Mouse (Mus musculus) heart, postnatal 25 days (tissue): Measurements from ENCODE around the gene Slc26a9. TPM values are rescaled to one million over a fixed set of nuclear protein-coding genes. Genes with fewer than 3 reads are reported as not detected.

ENCODE experiments used
- DNase-seq: peaks from one replicate; pipeline ENCODE4 v3.0.0; 2022; ENCODE audit warnings: low spot score
- intact Hi-C: fragments of 180-260 bp; cut with DNase I; formaldehyde crosslinking; loops from one replicate; pipeline ENCODE4 v1.15.1; 2025
- total RNA-seq, 2 experiments: library from RNA; stranded (reverse); gene quantifications; 2 replicates each; pipeline ENCODE4 v1.2.3; 2021

Slc26a9 gene
- not detected for total RNA-seq

DNA sequence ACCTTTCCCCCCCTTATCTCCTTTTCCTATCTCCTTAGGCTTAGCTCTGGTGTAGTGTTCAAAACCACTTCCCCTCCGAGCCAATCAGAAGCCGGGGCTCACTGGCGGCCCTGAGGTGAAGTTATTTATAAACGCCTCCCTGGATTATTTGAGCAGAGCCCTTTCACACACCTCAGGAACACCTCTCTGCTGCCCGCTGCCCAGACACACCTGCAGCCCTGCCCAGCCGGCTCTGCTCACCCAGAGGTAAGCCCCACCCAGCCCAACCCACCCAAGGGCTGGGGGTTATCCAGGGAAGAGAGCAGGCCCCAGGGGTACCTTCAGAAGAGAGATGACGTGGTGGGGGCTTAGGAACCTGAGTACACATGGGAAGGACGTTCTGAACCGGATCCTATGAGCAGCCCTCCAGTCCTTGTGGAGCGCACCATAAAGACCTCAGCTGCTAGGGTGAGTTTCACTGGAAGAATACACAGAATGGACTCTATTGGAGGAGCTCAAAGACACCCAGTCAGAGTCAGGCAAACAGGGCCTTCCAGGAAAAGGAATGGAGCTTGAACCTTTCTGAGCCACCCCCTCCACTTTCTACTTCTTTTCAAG is at the start of gene Slc26a9:
Gene Slc26a9 (plus strand): TSS at position 155 of the 597 bp plus-strand sequence.
- no peak for DNase-seq
- intact Hi-C loops: no loop called here

DNA sequence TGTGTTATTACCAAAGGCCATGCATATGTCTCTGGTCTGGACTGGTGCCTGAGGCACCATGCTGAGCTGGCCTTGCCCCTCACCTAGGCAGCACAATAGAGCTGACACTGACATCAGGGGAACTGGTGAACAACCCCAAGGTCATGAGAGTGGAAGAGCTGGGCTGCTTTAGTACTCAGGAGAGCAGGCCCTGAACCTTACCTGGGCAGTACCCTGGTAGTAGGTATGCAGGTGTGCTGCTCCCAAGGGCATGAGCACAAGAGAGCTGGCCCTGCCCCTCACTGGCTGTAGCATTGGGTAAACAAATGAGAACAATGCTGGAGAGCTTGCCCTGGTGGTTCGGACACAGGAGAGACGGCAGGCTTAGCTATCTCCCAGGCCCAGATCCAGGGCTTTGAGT is 48.5 kb upstream of the Slc26a9 start:
- no peak for DNase-seq
- intact Hi-C loops: no loop called here

DNA sequence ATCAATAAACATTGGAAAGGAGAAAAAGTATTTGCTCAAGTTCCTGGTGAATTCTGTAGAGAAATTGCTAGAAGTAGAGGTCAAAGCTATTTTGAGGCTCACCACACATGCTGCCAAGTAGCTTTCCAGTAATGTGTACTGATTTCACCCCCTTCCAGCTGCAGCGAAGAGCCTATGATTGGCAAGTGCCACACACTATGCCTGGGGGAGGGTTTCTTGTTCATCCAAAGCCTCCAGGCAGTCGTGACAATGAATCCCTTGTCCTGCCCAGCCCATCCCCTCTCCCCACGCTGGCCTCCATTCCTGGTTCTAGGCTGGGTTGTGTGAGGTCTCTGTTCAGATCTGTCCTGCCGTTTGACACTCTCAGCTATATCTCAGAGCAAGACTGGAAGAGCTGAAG is 47.5 kb upstream of the Slc26a9 start:
- no peak for DNase-seq
- intact Hi-C loops: no loop called here

DNA sequence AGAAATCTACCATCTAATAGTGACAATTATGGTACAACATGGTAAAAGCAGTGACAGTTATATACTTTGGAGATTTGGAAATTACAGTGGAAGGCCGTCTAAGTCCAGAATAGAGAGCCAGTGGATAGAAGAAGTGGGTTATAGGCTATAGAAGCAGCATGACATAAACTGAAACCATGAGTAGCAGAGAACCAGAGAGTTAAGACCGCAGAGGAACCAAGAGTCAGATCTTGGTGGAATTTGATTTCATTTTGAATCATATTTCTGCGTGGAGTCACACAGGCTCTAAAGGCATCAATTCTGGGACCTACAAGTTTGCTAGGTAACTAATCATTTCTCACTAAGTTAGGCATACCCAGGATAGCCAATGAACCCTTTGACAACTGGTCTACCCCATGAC is 45.1 kb upstream of the Slc26a9 start:
- no peak for DNase-seq
- intact Hi-C loops: no loop called here

DNA sequence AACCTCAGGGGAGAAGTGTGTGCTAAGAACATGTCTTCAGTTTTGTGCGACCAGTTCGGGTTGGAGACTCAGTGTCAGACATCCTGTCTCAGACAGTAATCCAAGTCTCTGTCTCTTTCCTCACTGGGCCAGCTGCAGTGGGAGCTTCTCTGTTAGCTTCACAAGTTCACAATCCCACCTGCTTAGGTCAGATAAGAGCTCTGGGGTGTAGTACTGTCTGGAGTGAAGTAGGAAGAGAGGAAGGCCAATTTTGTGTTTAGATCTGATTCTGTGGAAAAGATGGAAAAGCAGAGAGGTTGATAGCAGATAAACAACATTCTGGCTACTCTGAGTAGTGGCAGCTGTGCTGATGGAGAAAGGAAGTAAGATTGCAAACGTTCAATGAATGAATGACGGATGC is 44.2 kb upstream of the Slc26a9 start:
- intact Hi-C loops: no loop called here
- DNase-seq: no peak

DNA sequence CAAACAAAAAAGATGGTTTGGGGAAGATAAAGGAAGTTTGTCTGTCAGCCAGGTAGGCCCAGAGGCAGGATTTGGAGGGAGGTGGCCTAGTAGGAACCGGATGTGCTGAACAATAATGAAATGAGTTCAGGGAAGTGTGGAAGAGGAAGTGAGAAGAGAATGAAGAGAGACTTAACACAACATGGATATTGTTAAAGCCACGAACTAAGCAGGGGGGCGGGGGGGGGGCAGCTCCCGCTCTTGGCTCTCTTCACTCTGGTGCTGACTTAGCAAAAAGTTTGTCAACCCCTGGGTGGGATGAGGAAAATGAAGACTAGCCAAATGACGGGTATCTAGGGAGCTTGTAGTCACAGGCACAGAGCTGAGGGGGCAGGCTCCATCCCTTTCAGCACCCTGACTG is 43.4 kb upstream of the Slc26a9 start:
- DNase-seq: no peak
- intact Hi-C loops: no loop called here

DNA sequence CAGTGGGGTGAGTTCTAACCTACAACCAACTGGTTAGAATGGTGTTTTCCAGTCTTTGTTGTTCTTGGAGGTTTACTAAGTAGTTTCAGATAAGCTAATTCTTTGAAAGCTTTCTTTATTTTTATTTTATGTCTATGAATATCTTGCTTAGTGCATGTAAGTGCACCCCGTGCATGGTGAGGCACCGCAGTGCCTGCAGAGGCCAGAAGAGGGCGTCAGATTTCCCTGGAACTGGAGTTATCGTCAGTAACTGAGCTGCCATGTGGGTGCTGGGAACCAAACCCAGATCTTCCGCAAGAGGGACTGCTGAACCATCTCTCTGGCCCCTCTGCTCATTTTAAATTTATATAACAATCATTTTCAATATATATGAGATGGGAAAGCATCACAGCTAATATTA is 42.4 kb upstream of the Slc26a9 start:
- no peak for DNase-seq
- intact Hi-C loops: no loop called here

DNA sequence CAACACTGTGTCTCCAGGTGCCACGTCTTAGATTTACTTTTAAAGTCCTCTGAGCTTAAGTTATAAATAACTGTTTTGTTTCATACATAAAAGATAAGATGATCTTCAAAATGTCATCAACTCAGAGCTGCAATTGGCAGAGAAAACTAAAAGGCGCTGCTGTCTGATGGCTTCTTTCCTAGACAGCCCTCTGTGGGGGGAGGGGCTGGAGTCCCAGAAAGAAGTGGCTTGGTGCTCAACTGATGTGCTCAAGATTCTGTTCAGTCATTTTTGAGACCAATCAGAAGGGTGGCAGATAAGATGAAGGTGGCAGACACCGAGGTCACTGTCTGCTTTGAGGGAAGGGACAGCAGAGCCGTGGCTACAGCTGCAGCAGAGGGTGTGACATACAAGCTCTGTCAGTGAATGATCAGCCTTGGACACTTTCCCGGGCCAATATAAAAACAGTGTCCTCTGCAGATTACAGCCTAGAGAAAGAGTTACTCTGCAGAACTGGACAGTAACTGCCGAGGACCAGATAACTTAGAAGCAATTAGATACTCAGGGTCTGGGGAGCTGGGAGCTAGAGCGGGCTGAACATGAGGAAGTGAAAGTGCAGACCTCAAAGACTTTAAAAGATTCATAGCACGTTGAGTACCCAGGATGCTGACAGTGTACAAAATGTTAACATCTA is 41.6 kb upstream of the Slc26a9 start:
- DNase-seq: no peak
- intact Hi-C loops: no loop called here

DNA sequence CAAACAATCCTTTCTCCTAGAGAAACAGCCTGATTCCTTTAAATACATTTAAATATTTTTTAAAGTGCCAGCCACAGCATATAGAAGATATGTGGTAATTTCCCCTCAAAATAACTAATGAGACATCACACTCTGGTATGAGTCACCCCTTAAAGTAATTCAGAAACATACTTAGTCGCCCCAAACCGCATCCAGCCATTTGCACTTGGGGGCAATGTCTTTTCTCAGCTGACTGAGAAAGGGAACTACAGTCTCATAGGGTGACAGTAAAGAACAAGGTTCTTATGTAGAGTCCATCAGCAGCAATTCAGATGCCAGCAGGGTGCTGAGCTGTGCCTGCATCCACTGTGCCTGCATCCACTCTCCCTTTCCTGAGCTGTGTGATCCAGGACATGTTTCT is 40.3 kb upstream of the Slc26a9 start:
- intact Hi-C loops: no loop called here

DNA sequence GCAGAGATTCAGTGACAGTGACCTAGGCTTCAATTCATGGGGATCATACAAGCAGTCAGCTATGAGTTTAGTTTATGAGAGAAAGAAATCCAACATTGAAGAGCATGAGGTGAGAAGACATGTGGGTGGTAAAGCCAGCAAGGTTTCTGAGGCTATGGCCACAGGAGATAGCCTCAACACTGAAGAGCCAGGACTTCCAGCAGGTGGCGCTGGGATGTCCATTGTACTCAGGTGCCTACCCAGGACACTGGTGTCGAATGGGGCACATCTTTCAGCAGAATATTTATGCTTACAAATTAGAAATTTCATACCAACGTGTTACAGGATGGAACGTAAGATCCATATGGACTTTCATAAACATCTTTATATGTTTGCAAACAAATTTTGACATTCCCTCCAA is 35.5 kb upstream of the Slc26a9 start:
- intact Hi-C loops: no loop called here
- DNase-seq: no peak

More for the DNA sequence above, 40.3 kb upstream of the Slc26a9 start:
- no peak for DNase-seq

DNA sequence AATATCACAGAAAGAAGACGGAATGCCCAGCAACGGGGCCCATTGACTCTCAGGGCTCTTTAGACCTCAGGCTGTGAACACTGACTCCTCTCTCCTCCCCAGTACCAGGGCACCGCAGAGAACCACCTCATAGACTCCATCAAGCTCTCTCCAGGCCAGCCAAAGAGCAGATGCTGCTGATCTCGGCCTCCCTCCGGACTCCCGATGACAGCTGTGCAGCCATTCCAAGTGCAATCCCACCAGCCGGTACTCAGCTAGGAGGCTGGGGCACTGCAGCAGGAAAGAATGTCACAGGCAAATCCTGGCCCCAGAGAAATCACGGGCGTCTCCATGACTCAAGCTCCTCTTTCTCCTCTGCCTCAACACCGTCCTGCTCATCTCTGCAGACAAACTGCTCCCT is 32.3 kb upstream of the Slc26a9 start:
- intact Hi-C loops: loop anchor here (2.0 to 5.0 kb wide), 2 partner anchors 135 to 271 kb away; no protein-coding TSS in a partner anchor
- DNase-seq: no peak

DNA sequence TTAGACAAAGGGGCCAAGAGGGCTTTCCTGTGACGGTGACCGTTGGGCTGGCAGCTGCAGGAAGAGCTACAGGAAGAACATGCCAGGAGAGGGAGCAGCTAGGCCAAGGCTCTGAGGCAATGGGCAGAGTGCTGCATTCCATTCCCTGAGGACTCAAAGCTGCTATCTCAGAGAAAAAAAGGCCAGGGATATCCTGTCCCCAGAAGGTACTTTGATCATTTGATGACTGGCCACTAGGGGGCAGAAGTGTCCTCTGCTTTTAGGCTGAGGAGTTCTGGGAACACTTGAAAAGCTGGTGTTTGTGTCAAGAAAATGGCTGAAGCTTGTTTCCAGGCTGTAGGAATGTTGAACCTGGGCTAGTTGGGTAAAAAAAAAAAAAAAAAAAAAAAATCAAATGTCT is 31.4 kb upstream of the Slc26a9 start:
- DNase-seq: peak; percentile 47
- intact Hi-C loops: loop anchor here (1.0 to 5.0 kb wide), 2 partner anchors 53 to 270 kb away; no protein-coding TSS in a partner anchor

DNA sequence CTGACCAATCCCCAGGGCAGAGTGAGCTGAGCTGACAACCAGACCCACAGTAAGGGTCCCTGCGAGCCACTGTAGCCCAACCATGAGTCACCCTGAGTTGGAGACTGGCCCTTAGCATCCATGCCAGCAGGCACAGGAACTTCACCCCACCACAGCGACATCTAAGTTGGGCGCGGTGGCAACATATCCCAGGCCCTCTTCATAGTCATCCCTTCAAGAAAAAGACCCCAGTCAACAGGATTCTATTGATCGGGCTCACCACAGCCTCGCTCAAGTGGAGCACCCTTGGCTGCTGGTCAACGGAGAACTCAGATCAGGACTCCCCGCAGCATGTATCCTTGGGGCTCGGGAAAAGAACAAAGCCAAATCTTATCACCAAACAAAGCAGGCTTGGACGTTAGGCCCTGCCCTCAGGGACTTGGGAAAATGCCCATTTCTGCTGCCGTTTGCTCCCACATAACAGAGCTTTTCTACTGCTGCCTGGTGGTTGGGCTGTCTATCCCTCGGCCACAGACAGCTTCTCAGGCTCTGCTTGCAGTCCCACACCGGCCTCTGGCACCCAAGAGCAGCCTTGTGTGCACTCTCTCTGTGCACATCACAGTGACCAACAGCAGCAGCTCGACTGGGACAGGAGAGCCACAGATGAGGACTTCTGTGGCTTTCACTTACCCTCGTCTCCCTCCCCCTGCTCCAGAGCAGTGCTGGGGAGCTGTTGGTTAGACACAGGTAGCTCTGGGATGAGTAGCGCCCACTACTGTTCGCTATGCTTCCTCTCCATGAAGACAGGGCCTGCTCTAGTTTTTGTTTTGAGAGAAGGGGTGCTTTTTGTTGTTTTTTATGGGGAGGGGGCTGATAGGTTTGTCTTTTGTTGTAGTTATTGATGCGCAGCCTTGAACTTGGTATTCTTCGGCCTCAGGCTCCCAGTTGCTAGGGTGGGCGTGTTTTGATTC is 29.2 kb upstream of the Slc26a9 start:
- no peak for DNase-seq
- intact Hi-C loops: loop anchor here (5.0 kb wide), 1 partner anchor 268 kb away; no protein-coding TSS in a partner anchor

DNA sequence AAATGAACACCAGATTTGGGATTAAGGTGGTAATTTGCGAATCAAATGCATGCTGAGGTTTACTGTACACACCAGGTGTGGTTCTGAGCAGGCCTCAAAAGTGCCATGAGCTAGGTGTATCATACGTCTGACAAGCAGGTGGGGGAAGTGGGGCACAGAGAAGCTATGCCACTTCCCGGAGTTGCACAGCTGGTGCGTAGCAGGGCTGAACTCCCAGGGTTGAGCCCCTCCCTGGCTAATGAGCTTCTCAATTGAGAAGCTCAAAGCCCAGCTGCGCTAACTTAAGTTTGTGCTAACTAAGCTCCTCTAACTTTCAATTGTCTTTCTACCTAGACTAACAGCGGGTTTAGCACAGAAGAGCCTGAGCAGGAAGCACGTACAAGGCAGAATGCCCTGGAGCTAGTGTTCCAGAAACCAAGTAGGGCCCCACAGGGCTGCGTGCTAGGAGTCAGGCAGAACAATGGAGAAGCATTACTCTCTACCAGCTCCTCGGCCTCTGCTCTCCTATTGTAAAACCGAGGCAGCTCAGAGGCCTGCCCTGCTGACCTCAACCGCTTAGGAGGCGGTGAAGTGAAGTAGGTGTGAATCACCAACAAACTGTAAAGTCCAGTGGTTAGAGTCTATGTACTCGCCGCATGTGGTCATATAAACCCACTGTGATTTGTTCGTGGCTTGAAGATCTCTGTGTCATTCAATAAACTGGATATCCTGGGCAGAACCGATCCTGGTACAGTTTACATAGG is 24.7 kb upstream of the Slc26a9 start:
- intact Hi-C loops: no loop called here
- DNase-seq: no peak

DNA sequence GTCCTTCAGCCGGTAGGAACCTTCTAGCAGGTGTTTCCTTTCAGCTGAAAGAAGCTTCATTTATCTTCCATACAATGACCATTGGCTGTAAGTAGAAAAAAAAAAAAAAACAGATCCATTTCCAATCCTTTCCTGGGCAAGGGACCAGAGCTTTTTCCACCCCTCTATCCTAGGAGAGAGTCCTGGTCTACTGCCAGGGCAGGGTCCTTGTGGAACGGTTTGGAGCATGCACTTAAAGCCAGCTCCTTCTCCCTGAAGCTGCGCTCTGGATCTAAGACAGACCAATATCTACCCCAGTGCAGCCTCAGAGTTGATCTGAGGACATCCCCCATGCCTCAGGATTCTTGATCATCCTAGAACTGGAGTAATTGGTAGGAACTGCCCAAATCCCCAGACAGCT is 21.8 kb upstream of the Slc26a9 start:
- intact Hi-C loops: no loop called here
- DNase-seq: no peak

DNA sequence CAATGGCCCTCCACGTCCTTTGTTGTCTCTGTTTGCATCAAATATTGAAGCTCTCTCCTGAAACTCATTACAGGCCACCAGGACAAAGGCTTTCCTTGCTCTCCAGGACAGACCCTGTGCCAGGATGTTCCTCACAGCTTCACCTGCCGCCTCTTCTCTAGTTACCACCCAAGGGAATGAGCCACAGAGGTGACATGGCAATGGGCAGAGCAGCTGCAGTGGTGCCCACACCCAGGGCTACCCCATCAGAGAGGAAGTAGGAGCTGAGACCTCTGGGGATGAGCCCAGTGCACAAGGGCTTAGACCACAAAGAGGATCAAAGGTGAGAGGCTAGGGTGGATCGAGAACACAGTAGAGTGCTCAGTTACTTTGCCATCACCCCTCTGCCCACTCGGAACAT is 20.3 kb upstream of the Slc26a9 start:
- intact Hi-C loops: no loop called here

DNA sequence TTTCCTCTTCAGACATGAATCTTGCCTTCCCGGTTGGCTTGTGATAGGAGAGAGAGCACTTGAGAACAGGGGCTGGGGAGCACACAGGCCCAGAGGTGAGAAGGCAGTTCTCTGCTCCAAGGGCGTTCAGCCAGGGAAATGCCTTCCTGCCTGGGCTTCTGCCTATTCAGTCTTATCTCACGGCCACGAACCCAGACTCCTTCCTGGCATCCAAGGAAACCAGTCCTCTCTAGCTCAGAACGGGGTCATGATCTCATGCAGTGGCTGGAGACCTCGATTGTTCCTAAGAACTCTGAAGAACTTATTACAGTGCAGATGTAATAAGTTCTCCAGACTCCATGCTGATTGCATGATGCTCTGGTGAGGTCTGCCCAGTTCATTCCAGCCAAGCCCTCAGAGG is 17.2 kb upstream of the Slc26a9 start:
- intact Hi-C loops: no loop called here
- DNase-seq: peak; percentile 14

More for the DNA sequence above, 20.3 kb upstream of the Slc26a9 start:
- no peak for DNase-seq

DNA sequence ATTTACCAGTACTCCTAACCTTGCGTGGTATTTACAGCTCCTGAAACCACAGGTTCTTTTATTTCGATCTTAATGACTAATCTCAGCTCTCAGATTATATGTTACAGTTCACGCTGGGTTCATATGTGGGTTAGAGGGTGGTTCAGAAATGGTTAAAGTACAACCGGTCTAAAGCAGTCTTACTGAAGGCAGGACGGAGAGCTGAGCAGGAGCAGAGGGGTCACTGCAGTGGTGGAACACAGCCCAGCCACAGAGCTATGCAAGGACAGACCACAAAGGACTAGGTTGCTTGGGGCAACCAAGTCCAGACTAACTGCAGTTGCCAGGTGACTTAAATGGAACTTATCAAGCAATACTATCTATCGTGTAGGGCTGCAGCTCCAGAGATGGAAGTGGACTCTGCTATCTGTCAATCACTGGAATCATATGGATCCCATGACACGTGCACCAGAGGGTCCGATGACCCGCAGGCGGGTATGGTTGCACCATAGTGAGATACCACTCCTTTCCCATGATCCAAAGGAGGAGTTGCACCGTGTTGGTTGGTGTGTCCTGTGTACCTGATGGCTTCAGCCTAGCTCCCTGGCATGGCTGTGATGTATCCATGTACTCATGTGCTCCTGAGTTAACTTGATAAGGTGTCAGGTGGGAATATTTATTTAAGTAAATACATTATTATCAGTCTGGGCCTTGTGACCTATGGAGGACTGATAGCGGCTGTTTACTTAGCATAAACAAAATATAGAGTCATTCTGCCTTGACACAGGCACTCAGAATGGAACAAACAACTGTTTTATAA is 13.0 kb upstream of the Slc26a9 start:
- intact Hi-C loops: no loop called here
- no peak for DNase-seq

DNA sequence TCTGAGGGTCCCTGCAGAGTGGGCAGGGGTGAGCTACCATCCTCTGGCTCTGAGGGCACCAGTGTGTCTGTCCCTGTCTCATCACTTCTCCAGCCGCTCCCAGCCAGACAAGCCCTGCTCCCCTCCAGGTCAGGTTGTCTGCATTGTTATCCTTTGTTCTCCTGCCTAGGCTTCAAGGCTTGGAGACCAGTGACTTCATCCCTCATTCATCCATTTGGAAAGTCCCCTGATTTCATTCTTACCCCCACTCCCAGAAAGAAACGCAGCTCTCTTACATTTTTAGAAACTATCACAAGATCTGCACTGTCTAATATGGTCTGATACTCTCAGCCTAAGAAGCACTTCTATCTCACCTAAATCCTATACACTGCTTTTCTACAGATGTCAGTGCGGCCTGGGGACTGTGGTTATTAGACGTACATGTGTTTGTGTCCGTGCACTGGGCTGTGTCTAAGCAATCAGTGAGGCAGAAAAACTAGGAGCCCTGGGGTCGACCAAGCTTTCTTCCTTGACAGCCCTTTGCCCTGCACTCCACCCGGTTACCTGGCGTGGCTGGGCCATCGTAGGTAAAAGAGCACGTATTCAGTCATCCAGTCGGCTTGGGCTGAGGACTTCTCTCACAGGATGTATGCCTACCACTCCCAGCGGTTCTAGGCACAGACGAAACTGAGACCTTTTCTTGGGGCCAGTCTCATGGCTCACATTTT is 10.2 kb upstream of the Slc26a9 start:
- intact Hi-C loops: no loop called here
- no peak for DNase-seq
